Mouse (Mus musculus) gastrocnemius, adult 2 months (tissue): Measurements from ENCODE around the gene B3gnt2. TPM values are rescaled to one million over a fixed set of nuclear protein-coding genes. Genes with fewer than 3 reads are reported as not detected.
"Not testable (repeated sequence)": the region's sequence is repeated elsewhere in the genome, so short reads cannot be mapped to it uniquely, and the experiment has no call there.

Source experiments
- DNase-seq: peaks from one replicate; pipeline ENCODE4 v3.0.0; 2022
- H3K27ac ChIP-seq: fragments of 200-600 bp; 2 replicates; pipeline ENCODE4 v1.8.1; 2022; ENCODE audit warnings: mild to moderate bottlenecking
- H3K4me3 ChIP-seq: fragments of 200-600 bp; 2 replicates; pipeline ENCODE4 v1.8.1; 2022; ENCODE audit warnings: mild to moderate bottlenecking, moderate library complexity
- CTCF ChIP-seq: fragments of 200-600 bp; IDR thresholded peaks from 2 replicates; pipeline ENCODE4 v1.8.1; 2022; ENCODE audit warnings: antibody characterized with exemption, mild to moderate bottlenecking, moderate library complexity
- intact Hi-C: fragments of 180-260 bp; cut with DNase I; formaldehyde crosslinking; loops from one replicate; pipeline ENCODE4 v1.15.1; 2025
- total RNA-seq, 2 experiments: library from RNA; stranded (reverse); gene quantifications; 2 replicates each; pipeline ENCODE4 v1.2.3; 2021

Gene B3gnt2
- total RNA-seq, 2 experiments from 2014 or later = 1.6 to 2.1 TPM

- H3K4me3 ChIP-seq = no peak overlapping the region
- no peak for TF ChIP-seq CTCF
- DNase-seq = no peak
- intact Hi-C loops = no loop called here
- no peak overlapping the region for H3K27ac ChIP-seq
Measured at GRCm38 (mm10) chr11:22739497-22740288, 121.1 kb downstream of the B3gnt2 start.

DNA sequence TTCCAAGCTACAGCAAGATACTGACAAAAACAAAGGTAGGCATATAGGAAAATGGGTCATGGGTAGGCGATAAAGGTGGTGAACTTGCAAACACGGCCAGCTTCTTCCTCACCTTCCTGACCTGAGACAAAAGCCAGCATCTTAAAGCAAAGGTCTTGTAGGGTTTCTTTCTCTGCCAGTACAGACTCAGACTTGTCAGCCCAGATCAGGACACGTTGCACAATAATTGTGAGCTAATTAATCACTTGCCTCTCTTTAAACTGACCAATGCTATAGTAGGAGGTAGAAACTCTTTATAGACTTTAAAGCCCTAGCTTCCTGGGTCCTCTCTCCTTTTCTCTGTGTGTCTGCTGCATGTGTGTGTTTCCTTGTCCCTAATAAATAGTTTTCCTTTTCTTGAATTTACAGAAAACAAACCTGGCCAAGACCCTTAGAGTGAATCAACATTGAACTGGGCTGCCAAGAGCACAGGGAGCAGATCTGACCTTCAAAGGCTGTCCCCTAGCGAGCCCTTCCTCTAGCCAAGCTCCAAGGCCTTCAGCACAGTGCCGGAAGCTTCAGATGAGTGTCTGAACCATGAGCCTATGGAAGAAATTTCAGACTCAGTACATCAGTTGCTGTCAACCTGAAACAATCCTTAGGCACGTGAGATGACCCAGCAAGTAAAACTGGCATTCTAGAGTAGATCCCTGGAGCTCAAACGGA is 124.1 kb downstream of the B3gnt2 start:
- intact Hi-C loops = no loop called here
- no peak for DNase-seq
- no peak overlapping the region for H3K4me3 ChIP-seq
- no peak for TF ChIP-seq CTCF
- no peak overlapping the region for H3K27ac ChIP-seq

DNA sequence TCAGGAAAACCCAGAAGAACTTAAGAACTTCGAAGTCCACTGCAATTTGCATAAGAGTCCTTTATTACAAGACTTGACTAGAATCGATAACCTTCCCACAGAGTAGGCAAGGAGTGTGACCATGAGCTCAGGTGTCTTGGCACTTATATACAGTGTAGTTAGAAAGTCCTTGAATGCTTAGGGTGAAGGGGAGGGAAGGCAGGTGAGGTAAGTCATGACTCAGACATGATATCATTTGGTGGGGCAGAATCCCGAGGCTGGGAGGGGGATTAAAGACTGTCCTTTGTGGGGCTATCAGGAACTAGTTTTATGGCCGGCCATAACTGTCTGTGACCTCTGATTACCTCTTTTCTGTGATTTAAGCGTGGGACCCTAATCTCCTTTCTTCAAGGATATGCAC is 125.6 kb downstream of the B3gnt2 start:
- DNase-seq, H3K4me3 ChIP-seq, H3K27ac ChIP-seq, intact Hi-C loops: not testable (repeated sequence)

DNA sequence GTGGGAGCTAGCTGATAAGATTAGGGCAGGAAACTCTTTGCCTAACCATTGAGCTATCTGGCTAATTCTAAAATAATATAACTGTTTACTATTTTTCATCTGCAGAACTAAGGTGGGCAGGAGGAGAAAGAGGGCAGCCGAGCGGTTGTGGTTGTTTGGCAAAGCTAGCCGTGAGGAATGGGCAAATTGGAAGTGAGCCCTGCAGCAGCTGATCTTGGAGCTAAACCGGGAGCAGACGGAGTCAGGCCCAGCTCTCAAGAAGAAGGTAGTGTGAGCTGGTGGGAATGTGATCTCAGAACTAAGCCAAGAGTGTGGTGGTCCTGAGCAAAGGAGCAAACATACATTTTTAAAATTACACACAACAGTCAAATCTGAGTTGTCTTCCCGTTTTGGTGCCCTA is 126.8 kb downstream of the B3gnt2 start:
- Histone ChIP-seq H3K4me3 (no peak overlapping the region), H3K27ac (no peak overlapping the region)
- intact Hi-C loops = no loop called here
- no peak for TF ChIP-seq CTCF
- no peak for DNase-seq

DNA sequence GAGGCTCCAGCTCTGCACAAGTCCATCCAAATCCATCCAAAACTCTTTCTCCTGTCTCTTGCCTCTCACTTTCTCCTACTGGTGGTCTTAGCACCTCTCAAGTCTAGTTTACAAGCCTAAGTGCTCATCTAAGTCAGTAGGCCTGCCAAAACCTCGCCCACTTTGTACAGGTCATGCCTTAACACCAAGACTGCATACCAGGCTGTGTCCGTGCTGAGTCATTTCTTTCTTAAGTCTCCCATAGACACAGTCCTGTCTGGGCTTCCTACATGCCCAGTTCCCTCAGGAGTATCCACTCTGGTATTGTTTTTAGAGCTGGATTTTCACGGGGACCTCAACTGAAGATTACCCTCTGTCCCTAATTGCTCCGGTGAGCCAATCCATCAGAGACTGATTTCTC is 127.9 kb downstream of the B3gnt2 start:
- H3K4me3 ChIP-seq = no peak overlapping the region
- no peak for DNase-seq
- intact Hi-C loops = no loop called here
- no peak for TF ChIP-seq CTCF
- H3K27ac ChIP-seq = no peak overlapping the region

GRCm38 (mm10) chr11:22723096-22723495 is 137.7 kb downstream of the B3gnt2 start:
- H3K27ac ChIP-seq = no peak overlapping the region
- no peak for DNase-seq
- no peak for TF ChIP-seq CTCF
- intact Hi-C loops = no loop called here
- H3K4me3 ChIP-seq = no peak overlapping the region

DNA sequence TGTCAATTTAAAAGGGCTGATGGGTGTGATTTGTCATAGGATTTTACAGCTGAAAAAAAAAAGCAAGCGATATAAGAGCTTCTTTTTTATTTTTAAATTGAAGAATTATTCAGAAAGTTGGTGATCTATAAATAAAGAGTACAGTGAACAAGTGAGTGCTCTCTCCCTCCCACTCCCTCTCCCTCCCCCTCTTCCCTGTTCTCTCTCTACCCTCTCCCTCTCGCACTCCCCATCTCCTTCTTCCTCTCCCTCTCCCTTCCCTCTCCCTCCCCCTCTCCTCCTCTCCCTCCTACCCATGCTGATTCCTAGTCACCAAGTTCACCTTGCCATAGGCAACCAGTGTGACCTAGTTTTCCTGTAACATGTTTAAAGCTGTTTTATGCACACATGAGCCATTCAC is 140.7 kb downstream of the B3gnt2 start:
- no peak for TF ChIP-seq CTCF
- no peak overlapping the region for H3K4me3 ChIP-seq
- DNase-seq = no peak
- intact Hi-C loops = no loop called here
- no peak overlapping the region for H3K27ac ChIP-seq

GRCm38 (mm10) chr11:22719570-22719969 is 141.2 kb downstream of the B3gnt2 start:
- intact Hi-C loops = loop anchor here (10.0 kb wide), 1 partner anchor 245 kb away; no protein-coding TSS in a partner anchor
- no peak overlapping the region for H3K27ac ChIP-seq
- no peak for DNase-seq
- H3K4me3 ChIP-seq = no peak overlapping the region
- no peak for TF ChIP-seq CTCF

- intact Hi-C loops = loop anchor here (10.0 kb wide), 1 partner anchor 247 kb away; no protein-coding TSS in a partner anchor
- DNase-seq = no peak
- TF ChIP-seq CTCF = no peak
- Histone ChIP-seq H3K4me3 (no peak overlapping the region), H3K27ac (no peak overlapping the region)
Measured at GRCm38 (mm10) chr11:22718036-22718435, 142.7 kb downstream of the B3gnt2 start.

DNA sequence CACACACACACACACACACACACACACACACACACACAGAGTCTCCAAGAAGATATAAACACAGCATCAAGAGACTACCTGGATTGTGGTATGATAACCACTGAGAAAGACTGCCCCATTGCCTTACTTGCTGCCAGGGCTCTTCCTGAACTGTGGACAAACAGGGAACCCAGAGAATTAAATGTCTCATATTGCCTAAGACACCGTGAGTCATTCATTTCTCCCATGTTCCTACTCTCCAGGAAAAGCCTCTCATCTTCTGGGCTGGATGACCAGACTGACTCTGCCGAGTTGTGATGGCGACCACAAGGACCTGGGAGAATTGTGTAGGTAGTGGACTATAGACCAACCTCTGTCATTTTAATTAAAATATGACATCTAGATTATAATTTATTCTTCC is 149.4 kb downstream of the B3gnt2 start:
- intact Hi-C loops = loop anchor here (10.0 kb wide), 1 partner anchor 253 kb away; no protein-coding TSS in a partner anchor
- no peak overlapping the region for H3K27ac ChIP-seq
- TF ChIP-seq CTCF = no peak
- H3K4me3 ChIP-seq = no peak overlapping the region
- DNase-seq = no peak

DNA sequence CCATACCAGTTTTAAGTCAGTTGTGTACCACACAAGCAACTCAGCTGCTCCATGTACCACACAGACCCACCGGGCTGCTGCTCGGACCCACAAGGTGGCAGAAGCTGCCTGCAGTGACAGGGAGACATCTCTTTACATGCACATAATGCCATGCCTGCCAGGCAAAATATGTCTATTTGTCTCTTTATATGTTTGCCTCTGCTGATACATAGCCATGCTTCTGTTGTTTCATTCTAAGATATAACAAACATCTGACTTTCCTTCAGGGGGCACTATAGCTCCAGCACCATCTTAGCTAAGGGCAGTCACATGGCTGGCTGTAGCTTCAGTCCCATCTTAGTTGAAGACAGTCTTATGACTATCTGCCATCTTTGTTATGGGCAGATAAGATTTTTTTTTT is 150.2 kb downstream of the B3gnt2 start:
- H3K4me3 ChIP-seq = no peak overlapping the region
- DNase-seq = peak; percentile 27
- intact Hi-C loops = loop anchor here (10.0 kb wide), 1 partner anchor 254 kb away; no protein-coding TSS in a partner anchor
- H3K27ac ChIP-seq = no peak overlapping the region
- TF ChIP-seq CTCF = peak; percentile 50

Other genes starting within 250 kb of the B3gnt2 start
- gene Zrsr1, start 111.0 kb upstream of the B3gnt2 start, total RNA-seq = 10 to 100 TPM; 20.7 to 20.9 TPM
- 1 to 10 TPM; 1.8 to 2.1 TPM for gene Gm28048, start 121.1 kb upstream of the B3gnt2 start, total RNA-seq
- 100 to 1,000 TPM in 1 of 2 experiments, 10 to 100 TPM in 1; 89.3 to 105 TPM for gene Commd1, start 121.4 kb upstream of the B3gnt2 start, total RNA-seq
- 100 to 1,000 TPM in 1 of 2 experiments, 10 to 100 TPM in 1; 99.6 to 110 TPM for gene Cct4, start 129.6 kb upstream of the B3gnt2 start, total RNA-seq
- 1 to 10 TPM; 1.9 to 3.0 TPM for gene Fam161a, start 146.6 kb upstream of the B3gnt2 start, total RNA-seq